Mouse (Mus musculus) lung, adult 2 months (tissue): Measurements from ENCODE around the gene Ppp2r5e.

Experiments
- CTCF ChIP-seq: fragments of 200-500 bp; IDR thresholded peaks from 2 replicates; pipeline ENCODE4 v1.5.1; 2011; ENCODE audit warnings: mild to moderate bottlenecking, low read length, control low read depth; ENCODE audit not compliant: insufficient read depth
- POLR2A ChIP-seq: fragments of 200-500 bp; IDR thresholded peaks from 2 replicates; pipeline ENCODE4 v1.6.1; 2011; ENCODE audit warnings: low read depth, mild to moderate bottlenecking, control low read depth, low read length, borderline replicate concordance; ENCODE audit errors: extremely low read depth

DNA sequence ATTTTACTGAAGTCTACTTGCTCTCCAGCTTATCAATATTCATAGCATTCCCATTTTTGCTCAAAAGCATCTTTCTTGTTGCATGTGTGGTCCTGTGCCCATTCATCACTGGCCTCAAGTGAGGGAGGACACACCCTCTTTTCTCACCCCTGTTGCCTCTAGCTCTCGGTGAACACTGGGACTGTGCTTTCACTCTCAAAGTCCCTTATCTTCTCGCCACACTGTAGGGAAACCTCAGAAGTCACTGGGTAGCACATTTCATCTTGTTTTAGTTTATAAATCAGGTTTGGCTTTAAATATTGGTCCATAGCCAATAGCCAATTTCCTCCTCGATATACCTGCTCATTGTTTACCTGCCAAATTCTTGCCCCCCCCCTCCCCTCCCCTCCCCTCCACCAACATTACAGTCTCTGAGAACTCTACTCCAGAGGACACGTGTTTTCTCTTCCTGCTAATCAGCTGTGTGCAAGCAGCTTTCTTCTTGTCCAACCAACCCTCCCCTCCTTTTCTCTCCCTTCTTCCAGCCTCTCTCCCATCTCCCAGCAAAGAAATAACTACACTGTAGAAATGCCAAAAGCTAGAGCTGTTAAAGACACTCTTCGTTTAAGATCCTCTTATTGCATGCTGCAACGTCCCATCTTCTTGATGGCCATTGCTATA lies 90.9 kb downstream of the Ppp2r5e start:
- TF ChIP-seq CTCF (no peak), POLR2A (no peak)
